In genomic region chr3:29953269-29953668, GRCm38 (mm10) we compare ENCODE assay signal across 18 mouse cellular contexts.
DNase-seq lines count a peak whose midpoint lies in the region; ATAC-seq and TF ChIP-seq lines count a peak whose summit lies in the region.
"Had no signal": no experiment of that assay in that cellular context is flagged by ENCODE, and none has a peak within 500 bp of the region (broad histone marks: within the 10 kb centered on the region; RNA-seq: fewer than 3 reads in every experiment).

No protein-coding gene starts in this region.

- no peak for ATAC-seq in intestine, postnatal 0 days
- ATAC-seq: forebrain, postnatal 0 days; midbrain, embryonic 13.5 days had no signal

- no peak for TF ChIP-seq CTCF in intestine, postnatal 0 days (IDR thresholded peaks at IDR 0.05; ENCODE audit: low read depth)

- no peaks in the 10 kb centered on the region; the same call in 1 of the 2 replicates for H3K36me3 ChIP-seq in intestine, postnatal 0 days (ENCODE audit: control insufficient read depth, insufficient read depth)
- H3K36me3 ChIP-seq: midbrain, embryonic 13.5 days had no signal

- H3K9ac ChIP-seq in intestine, postnatal 0 days (ENCODE audit: low read depth, low read length): no peak overlapping the region
- H3K9ac ChIP-seq: forebrain, postnatal 0 days; heart, embryonic 15.5 days; midbrain, embryonic 13.5 days had no signal

- H3K4me1 ChIP-seq in intestine, postnatal 0 days (replicated peaks; ENCODE audit: control insufficient read depth, insufficient read depth, low read length): no peaks in the 10 kb centered on the region
- H3K4me1 ChIP-seq: heart, embryonic 15.5 days had no signal

- H3K9me3 ChIP-seq in intestine, postnatal 0 days (ENCODE audit: control insufficient read depth): no peaks in the 10 kb centered on the region
- H3K9me3 ChIP-seq: heart, embryonic 15.5 days; midbrain, embryonic 13.5 days had no signal

- peak; percentile 8 for DNase-seq in embryo, embryonic 10.5 days (ENCODE audit: low spot score)
- DNase-seq in embryo, embryonic 11 days: no peak
- peak; percentile 39 for DNase-seq in urinary bladder, postnatal 14 days (ENCODE audit: low spot score)
- no peak for DNase-seq in urinary bladder, postnatal 10 days (ENCODE audit: low spot score)
- DNase-seq in lung, postnatal 25 days (ENCODE audit: low spot score): peak; percentile 51
- DNase-seq in cerebellum, postnatal 4 days (ENCODE audit: low spot score in 2 of 2): no peak
- no peak for DNase-seq in urinary bladder, adult 2 months (ENCODE audit: low spot score)
- DNase-seq: adrenal gland, postnatal 25 days; cerebellum, adult 8-10 months; forebrain, postnatal 0 days; heart, adult 11 months; layer of hippocampus, postnatal 36 days; liver had no signal

- no peak overlapping the region for H3K4me3 ChIP-seq in intestine, postnatal 0 days (ENCODE audit: low read depth, low read length)
- H3K4me3 ChIP-seq: erythroblast, embryonic 14.5 days; heart, embryonic 15.5 days; midbrain, embryonic 13.5 days had no signal

- H3K27me3 ChIP-seq in intestine, postnatal 0 days (replicated peaks; ENCODE audit: control insufficient read depth, insufficient read depth, low read length): no peaks in the 10 kb centered on the region
- H3K27me3 ChIP-seq: heart, embryonic 15.5 days; midbrain, embryonic 13.5 days had no signal

- H3K27ac ChIP-seq in intestine, postnatal 0 days (ENCODE audit: low read depth, low read length): no peak overlapping the region
- H3K27ac ChIP-seq: heart, embryonic 15.5 days; macrophage; midbrain, embryonic 13.5 days had no signal

- no peak overlapping the region for H3K4me2 ChIP-seq in intestine, postnatal 0 days (replicated peaks; ENCODE audit: low read depth)
- H3K4me2 ChIP-seq: heart, embryonic 15.5 days; midbrain, embryonic 13.5 days had no signal

- 63% methylated on average over 3 of the region's 3 CpGs for WGBS in intestine, postnatal 0 days

Comparison
In these comparisons a context has a peak if more than half of its experiments do, and no peak if none do; other contexts are left out.
1. DNase-seq: peak in embryo, embryonic 10.5 days (single experiment), urinary bladder, postnatal 14 days (single experiment) and lung, postnatal 25 days (single experiment); none in embryo, embryonic 11 days (single experiment), urinary bladder, postnatal 10 days (single experiment), cerebellum, postnatal 4 days (0 of 2) and urinary bladder, adult 2 months (single experiment).